Mouse (Mus musculus): ENCODE data around the gene Rpl10l.

Rpl10l gene

GRCm38 (mm10) chr12:66283991-66284622 lies at the start of gene Rpl10l:
Gene Rpl10l, minus strand, starts transcription at chr12:66284401.
- no peak for DNase-seq (ENCODE audit: low spot score)

DNA sequence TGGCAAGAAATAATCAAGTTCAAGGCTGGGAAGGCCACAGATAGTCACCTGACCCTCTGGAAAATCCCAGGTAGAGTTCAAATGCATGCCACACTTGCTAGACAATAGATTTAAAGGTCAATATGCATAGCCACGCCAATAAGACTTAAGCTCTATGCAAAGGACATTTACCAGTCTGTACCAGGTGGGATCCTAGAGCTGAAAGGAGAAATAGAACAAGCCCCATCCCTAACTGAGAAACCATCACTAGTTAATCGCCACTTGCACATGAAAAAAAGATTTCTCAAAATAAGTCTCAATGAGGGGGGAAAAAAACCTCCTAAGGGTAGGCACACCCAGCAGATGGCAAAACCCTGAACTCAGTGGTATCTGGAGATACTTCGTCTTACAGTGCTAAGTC lies 8.3 kb downstream of the Rpl10l start:
- no peak for DNase-seq (ENCODE audit: low spot score)

DNA sequence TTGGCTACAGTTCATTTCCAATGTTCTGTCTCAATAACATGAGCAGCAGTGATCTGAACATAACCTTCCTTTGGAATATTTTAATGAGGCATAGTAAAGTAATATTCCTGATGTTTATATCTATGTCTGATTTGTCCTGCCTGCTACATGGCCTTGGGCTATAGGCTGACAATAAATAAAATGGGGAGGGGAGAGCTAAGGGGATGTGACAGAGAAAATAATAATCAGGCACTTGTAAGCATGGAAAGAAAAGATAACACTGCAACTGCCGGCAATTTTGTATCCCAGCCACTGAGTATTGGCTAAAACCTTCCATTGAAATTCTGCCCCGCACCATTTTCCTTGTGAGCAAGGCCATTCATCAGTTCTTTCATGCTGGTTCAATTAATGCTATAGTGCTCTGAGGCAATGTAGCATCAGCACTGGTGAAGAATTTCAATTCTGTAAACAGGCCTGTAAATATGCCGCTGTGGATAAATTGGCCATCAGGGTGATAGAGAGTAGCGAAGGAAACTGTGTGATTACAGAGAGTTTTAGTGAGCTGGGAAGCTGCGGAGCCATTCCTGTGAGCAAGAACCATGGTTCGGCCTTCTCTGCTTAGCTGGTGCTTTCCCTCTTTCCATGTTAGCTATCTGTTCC lies 38.6 kb downstream of the Rpl10l start:
- no peak for DNase-seq (ENCODE audit: low spot score)

DNA sequence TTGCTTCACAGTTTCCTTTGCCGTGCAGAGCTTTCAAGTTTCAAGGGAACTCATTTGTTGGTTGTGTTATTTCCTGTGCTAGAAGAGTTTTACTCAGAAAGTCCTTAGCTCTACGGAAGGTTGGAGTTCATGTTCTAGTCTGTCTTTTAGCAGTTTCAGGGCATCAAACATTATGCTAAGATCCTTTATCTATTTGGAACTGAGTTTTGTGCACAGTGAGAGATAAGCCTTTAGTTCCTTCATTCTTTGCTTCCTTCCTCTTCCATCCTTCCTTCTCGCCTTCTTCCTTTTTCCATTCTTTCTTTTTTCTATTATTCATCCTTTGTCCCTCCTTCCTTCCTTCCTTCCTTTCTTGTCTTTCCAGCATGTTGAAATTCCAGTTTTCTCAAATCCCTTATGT lies 50.0 kb downstream of the Rpl10l start:
- DNase-seq (ENCODE audit: low spot score) = no peak
